Mouse (Mus musculus): ENCODE results near the gene Tmem211. TPM values are rescaled to one million over a fixed set of nuclear protein-coding genes. Genes with fewer than 3 reads are reported as not detected.

The Tmem211 gene
- not detected in 2 replicates for polyA plus RNA-seq (2015; fragmentation: Nextera tagmentation; extraction: Ambion mirVana)

- peak within 1 kb of the TSS; percentile 78 for H3K27ac ChIP-seq (ENCODE audit: low read length)
- no peaks in the 10 kb centered on the region for H3K27me3 ChIP-seq (ENCODE audit: control insufficient read depth, insufficient read depth, low read depth, low read length)
- no peaks in the 10 kb centered on the region for H3K36me3 ChIP-seq (ENCODE audit: control insufficient read depth, insufficient read depth, low read length)
- ATAC-seq (ENCODE audit: low read depth) = peak; percentile 83
- no peaks in the 10 kb centered on the region for H3K9me3 ChIP-seq (ENCODE audit: control insufficient read depth, low read length)
- peak within 1 kb of the TSS; percentile 67 for H3K9ac ChIP-seq (ENCODE audit: low read length)
- H3K4me1 ChIP-seq (replicated peaks; ENCODE audit: control insufficient read depth, insufficient read depth, low read length) = peaks cover 16% of the 10 kb centered on the region
- H3K4me3 ChIP-seq (ENCODE audit: low read length) = peak within 1 kb of the TSS; percentile 26
- WGBS = 0% methylated on average over 13 of the region's 13 CpGs
- peak within 1 kb of the TSS; percentile 53 for H3K4me2 ChIP-seq (ENCODE audit: low read depth, low read length)
Measured at GRCm38 (mm10) chr5:113226632-113227102, at the start of gene Tmem211. Gene Tmem211, plus strand, starts transcription at chr5:113226909.

GRCm38 (mm10) chr5:113179451-113179842 is 47.3 kb upstream of the Tmem211 start:
- no peaks in the 10 kb centered on the region; the same call in 1 of the 2 replicates for H3K36me3 ChIP-seq (ENCODE audit: control insufficient read depth, insufficient read depth, low read length)
- H3K9me3 ChIP-seq (ENCODE audit: control insufficient read depth, low read length) = peaks cover 3% of the 10 kb centered on the region; the same call in 1 of the 2 replicates
- H3K4me3 ChIP-seq (ENCODE audit: low read length) = peak overlapping the region; percentile 39
- ATAC-seq (ENCODE audit: low read depth) = no peak
- WGBS = 15% methylated on average over 5 of the region's 9 CpGs
- peak overlapping the region; percentile 57 for H3K4me2 ChIP-seq (ENCODE audit: low read depth, low read length)
- peak overlapping the region; percentile 63 for H3K9ac ChIP-seq (ENCODE audit: low read length)
- no peaks in the 10 kb centered on the region for H3K27me3 ChIP-seq (ENCODE audit: control insufficient read depth, insufficient read depth, low read depth, low read length)
- H3K4me1 ChIP-seq (replicated peaks; ENCODE audit: control insufficient read depth, insufficient read depth, low read length) = peaks cover 12% of the 10 kb centered on the region
- H3K27ac ChIP-seq (ENCODE audit: low read length) = peak overlapping the region; percentile 93

- H3K27ac ChIP-seq (ENCODE audit: low read length) = peak overlapping the region; percentile 93
- peaks cover 12% of the 10 kb centered on the region for H3K4me1 ChIP-seq (replicated peaks; ENCODE audit: control insufficient read depth, insufficient read depth, low read length)
- peak; percentile 88 for ATAC-seq (ENCODE audit: low read depth)
- no peaks in the 10 kb centered on the region; the same call in 1 of the 2 replicates for H3K36me3 ChIP-seq (ENCODE audit: control insufficient read depth, insufficient read depth, low read length)
- 2% methylated on average over 30 of the region's 30 CpGs for WGBS
- peak overlapping the region; percentile 39 for H3K4me3 ChIP-seq (ENCODE audit: low read length)
- H3K27me3 ChIP-seq (ENCODE audit: control insufficient read depth, insufficient read depth, low read depth, low read length) = no peaks in the 10 kb centered on the region
- H3K9ac ChIP-seq (ENCODE audit: low read length) = peak overlapping the region; percentile 63
- peaks cover 3% of the 10 kb centered on the region; the same call in 1 of the 2 replicates for H3K9me3 ChIP-seq (ENCODE audit: control insufficient read depth, low read length)
- peak overlapping the region; percentile 57 for H3K4me2 ChIP-seq (ENCODE audit: low read depth, low read length)
Measured at GRCm38 (mm10) chr5:113179843-113180682, 46.6 kb upstream of the Tmem211 start.

DNA sequence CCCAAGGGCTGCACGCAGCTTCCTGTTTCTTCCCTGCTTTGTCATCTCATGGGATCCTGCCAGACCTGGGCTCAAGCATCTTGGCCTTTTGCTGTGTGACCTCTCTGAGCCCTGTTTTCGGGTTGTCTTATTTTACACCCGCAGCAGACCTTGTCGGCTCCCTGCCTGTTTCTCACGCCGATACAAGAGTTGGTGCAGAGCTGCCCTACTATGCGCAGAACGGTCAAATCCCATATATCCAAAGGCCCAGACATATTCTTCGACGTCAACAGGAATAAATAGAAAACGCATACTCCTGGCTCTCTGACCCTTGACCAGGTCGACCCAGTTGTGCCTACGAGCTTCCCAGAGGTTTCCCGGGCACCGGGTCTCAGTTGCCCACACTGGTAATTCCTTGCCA is 46.0 kb upstream of the Tmem211 start:
- H3K9me3 ChIP-seq (ENCODE audit: control insufficient read depth, low read length) = peaks cover 3% of the 10 kb centered on the region; the same call in 1 of the 2 replicates
- peak overlapping the region; percentile 93 for H3K27ac ChIP-seq (ENCODE audit: low read length)
- H3K9ac ChIP-seq (ENCODE audit: low read length) = peak overlapping the region; percentile 61
- peaks cover 12% of the 10 kb centered on the region for H3K4me1 ChIP-seq (replicated peaks; ENCODE audit: control insufficient read depth, insufficient read depth, low read length)
- peak overlapping the region; percentile 39; the same call in 1 of the 2 replicates for H3K4me3 ChIP-seq (ENCODE audit: low read length)
- ATAC-seq (ENCODE audit: low read depth) = 0 out of 2 replicates have a peak, but pooled peaks have one; percentile 10
- no peaks in the 10 kb centered on the region for H3K27me3 ChIP-seq (ENCODE audit: control insufficient read depth, insufficient read depth, low read depth, low read length)
- WGBS = 72% methylated on average over 15 of the region's 15 CpGs
- no peaks in the 10 kb centered on the region; the same call in 1 of the 2 replicates for H3K36me3 ChIP-seq (ENCODE audit: control insufficient read depth, insufficient read depth, low read length)
- peak overlapping the region; percentile 57 for H3K4me2 ChIP-seq (ENCODE audit: low read depth, low read length)

DNA sequence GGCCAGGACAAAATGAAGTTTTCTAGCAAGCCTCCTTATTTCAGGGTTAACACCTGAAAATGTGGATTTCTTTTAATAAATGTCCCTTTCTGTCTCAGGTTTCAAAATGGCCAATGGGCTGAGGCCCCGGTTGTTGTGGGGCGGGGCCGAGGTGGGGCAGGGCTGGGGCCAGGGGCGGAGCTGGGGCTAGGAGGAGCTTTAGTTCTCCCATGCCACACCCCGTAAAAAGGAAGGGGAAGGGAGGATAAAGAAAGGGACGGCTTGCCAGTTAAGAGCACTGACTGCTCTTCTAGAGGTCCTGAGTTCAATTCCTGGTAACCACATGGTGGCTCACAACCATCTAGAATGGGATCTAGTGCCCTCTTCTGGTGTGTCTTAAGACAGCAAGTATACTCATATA is 45.3 kb upstream of the Tmem211 start:
- Histone ChIP-seq H3K9me3 (ENCODE audit: control insufficient read depth, low read length) (peaks cover 2% of the 10 kb centered on the region; the same call in 1 of the 2 replicates), H3K9ac (ENCODE audit: low read length) (no peak overlapping the region), H3K27me3 (ENCODE audit: control insufficient read depth, insufficient read depth, low read depth, low read length) (no peaks in the 10 kb centered on the region), H3K4me1 (replicated peaks; ENCODE audit: control insufficient read depth, insufficient read depth, low read length) (peaks cover 12% of the 10 kb centered on the region), H3K36me3 (ENCODE audit: control insufficient read depth, insufficient read depth, low read length) (no peaks in the 10 kb centered on the region; the same call in 1 of the 2 replicates), H3K4me3 (ENCODE audit: low read length) (no peak overlapping the region), H3K4me2 (ENCODE audit: low read depth, low read length) (no peak overlapping the region), H3K27ac (ENCODE audit: low read length) (peak overlapping the region; percentile 93)
- WGBS = 32% methylated on average over 6 of the region's 6 CpGs
- ATAC-seq (ENCODE audit: low read depth) = no peak

DNA sequence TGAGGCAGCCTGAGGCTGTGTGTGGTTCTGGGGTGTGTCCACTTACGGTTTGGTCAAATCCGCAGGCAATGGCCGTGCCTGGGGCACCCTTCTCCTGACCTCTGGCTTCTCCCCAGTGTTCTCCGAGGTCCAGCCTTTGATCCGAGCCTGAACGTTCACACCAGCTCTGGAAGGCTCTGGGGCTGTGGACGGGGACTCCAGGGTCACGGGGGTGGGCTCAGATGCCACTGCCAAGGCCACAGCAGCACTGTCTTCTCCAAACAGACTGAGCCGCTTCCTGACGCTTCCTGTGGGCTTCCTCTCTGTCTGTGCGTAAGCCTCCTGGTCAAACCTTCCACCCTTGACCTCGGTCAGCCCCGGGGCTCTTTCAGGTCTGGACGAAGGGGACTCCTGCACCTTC is 36.2 kb upstream of the Tmem211 start:
- peak overlapping the region; percentile 10; the same call in 1 of the 2 replicates for H3K9ac ChIP-seq (ENCODE audit: low read length)
- no peaks in the 10 kb centered on the region for H3K36me3 ChIP-seq (ENCODE audit: control insufficient read depth, insufficient read depth, low read length)
- no peak overlapping the region for H3K4me2 ChIP-seq (ENCODE audit: low read depth, low read length)
- no peaks in the 10 kb centered on the region; the same call in 1 of the 2 replicates for H3K4me1 ChIP-seq (replicated peaks; ENCODE audit: control insufficient read depth, insufficient read depth, low read length)
- H3K4me3 ChIP-seq (ENCODE audit: low read length) = no peak overlapping the region
- no peaks in the 10 kb centered on the region for H3K9me3 ChIP-seq (ENCODE audit: control insufficient read depth, low read length)
- no peaks in the 10 kb centered on the region for H3K27me3 ChIP-seq (ENCODE audit: control insufficient read depth, insufficient read depth, low read depth, low read length)
- 54% methylated on average over 14 of the region's 14 CpGs for WGBS
- ATAC-seq (ENCODE audit: low read depth) = no peak
- H3K27ac ChIP-seq (ENCODE audit: low read length) = no peak overlapping the region

GRCm38 (mm10) chr5:113191901-113192300 is 34.8 kb upstream of the Tmem211 start:
- Histone ChIP-seq H3K27ac (ENCODE audit: low read length) (no peak overlapping the region), H3K27me3 (ENCODE audit: control insufficient read depth, insufficient read depth, low read depth, low read length) (no peaks in the 10 kb centered on the region), H3K4me2 (ENCODE audit: low read depth, low read length) (no peak overlapping the region), H3K4me3 (ENCODE audit: low read length) (no peak overlapping the region), H3K9me3 (ENCODE audit: control insufficient read depth, low read length) (no peaks in the 10 kb centered on the region), H3K4me1 (replicated peaks; ENCODE audit: control insufficient read depth, insufficient read depth, low read length) (no peaks in the 10 kb centered on the region; the same call in 1 of the 2 replicates), H3K9ac (ENCODE audit: low read length) (no peak overlapping the region), H3K36me3 (ENCODE audit: control insufficient read depth, insufficient read depth, low read length) (no peaks in the 10 kb centered on the region)
- no peak for ATAC-seq (ENCODE audit: low read depth)
- 76% methylated on average over 14 of the region's 14 CpGs for WGBS

DNA sequence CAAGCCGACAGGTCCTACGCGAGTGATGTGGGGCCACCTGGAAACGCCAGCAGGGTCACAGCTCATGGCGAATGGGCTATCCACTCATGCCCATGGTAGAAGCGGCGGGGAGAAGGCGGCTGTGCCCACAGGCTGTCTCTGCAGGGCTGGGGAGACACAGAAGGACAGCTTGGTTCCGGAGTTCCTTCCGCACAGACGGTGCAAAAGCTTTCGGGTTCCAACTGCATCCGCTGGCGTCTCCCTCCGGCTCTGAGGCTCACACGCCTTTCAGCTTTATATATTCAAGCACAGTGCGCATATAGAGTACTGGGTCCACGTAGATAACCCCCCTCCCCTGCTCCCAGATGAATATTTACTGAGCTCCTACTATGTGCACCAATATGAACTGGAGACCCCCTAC is 32.9 kb upstream of the Tmem211 start:
- Histone ChIP-seq H3K27ac (ENCODE audit: low read length) (no peak overlapping the region), H3K9me3 (ENCODE audit: control insufficient read depth, low read length) (no peaks in the 10 kb centered on the region), H3K4me1 (replicated peaks; ENCODE audit: control insufficient read depth, insufficient read depth, low read length) (no peaks in the 10 kb centered on the region; the same call in 1 of the 2 replicates), H3K4me2 (ENCODE audit: low read depth, low read length) (no peak overlapping the region), H3K9ac (ENCODE audit: low read length) (no peak overlapping the region), H3K4me3 (ENCODE audit: low read length) (no peak overlapping the region), H3K27me3 (ENCODE audit: control insufficient read depth, insufficient read depth, low read depth, low read length) (no peaks in the 10 kb centered on the region), H3K36me3 (ENCODE audit: control insufficient read depth, insufficient read depth, low read length) (no peaks in the 10 kb centered on the region)
- 85% methylated on average over 18 of the region's 18 CpGs for WGBS
- no peak for ATAC-seq (ENCODE audit: low read depth)

GRCm38 (mm10) chr5:113195451-113195850 is 31.3 kb upstream of the Tmem211 start:
- WGBS = 71% methylated on average over 12 of the region's 12 CpGs
- Histone ChIP-seq H3K4me2 (ENCODE audit: low read depth, low read length) (no peak overlapping the region), H3K27me3 (ENCODE audit: control insufficient read depth, insufficient read depth, low read depth, low read length) (no peaks in the 10 kb centered on the region), H3K9ac (ENCODE audit: low read length) (no peak overlapping the region), H3K4me1 (replicated peaks; ENCODE audit: control insufficient read depth, insufficient read depth, low read length) (peaks cover 4% of the 10 kb centered on the region; the same call in 1 of the 2 replicates), H3K4me3 (ENCODE audit: low read length) (no peak overlapping the region), H3K36me3 (ENCODE audit: control insufficient read depth, insufficient read depth, low read length) (no peaks in the 10 kb centered on the region), H3K27ac (ENCODE audit: low read length) (no peak overlapping the region), H3K9me3 (ENCODE audit: control insufficient read depth, low read length) (no peaks in the 10 kb centered on the region)
- ATAC-seq (ENCODE audit: low read depth) = no peak

Measured in lung, embryonic 16.5 days (tissue).